Mouse (Mus musculus) kidney, postnatal 0 days (tissue): ENCODE results near the gene Kank4. TPM values are rescaled to one million over a fixed set of nuclear protein-coding genes. Genes with fewer than 3 reads are reported as not detected.
"Not testable (repeated sequence)": the region's sequence is repeated elsewhere in the genome, so short reads cannot be mapped to it uniquely, and the experiment has no call there.

Experiments used
- ATAC-seq: fragments of 200-750 bp; cut with Nextera tagmentation; replicated peaks from 2 replicates; pipeline ENCODE4 v1.8.0; 2017; ENCODE audit warnings: low read depth, moderate number of reproducible peaks, moderate TSS enrichment, moderate library complexity; ENCODE audit not compliant: low FRiP score
- DNase-seq: peaks from one replicate; pipeline ENCODE4 v3.0.0-alpha.2; 2016; ENCODE audit warnings: low spot score
- H3K27ac ChIP-seq: fragments of 300-500 bp; sonication (generic); 2 replicates; pipeline ENCODE4 v1.5.1; 2014; ENCODE audit warnings: mild to moderate bottlenecking
- H3K27me3 ChIP-seq: fragments of 300-500 bp; sonication (generic); 2 replicates; pipeline ENCODE4 v1.6.1; 2014; ENCODE audit warnings: low read length, mixed read lengths; ENCODE audit not compliant: insufficient read depth
- H3K36me3 ChIP-seq: fragments of 300-500 bp; sonication (generic); 2 replicates; pipeline ENCODE4 v1.6.1; 2014; ENCODE audit warnings: low read length, mixed read lengths; ENCODE audit not compliant: insufficient read depth
- H3K4me1 ChIP-seq: fragments of 300-500 bp; sonication (generic); replicated peaks from 2 replicates; pipeline ENCODE4 v1.6.1; 2014; ENCODE audit warnings: antibody characterized with exemption, low read length, mixed read lengths; ENCODE audit not compliant: insufficient read depth
- H3K4me2 ChIP-seq: fragments of 300-500 bp; sonication (generic); 2 replicates; pipeline ENCODE4 v1.6.1; 2014; ENCODE audit warnings: mild to moderate bottlenecking, low read length, moderate library complexity, mixed read lengths
- H3K4me3 ChIP-seq: fragments of 300-500 bp; sonication (generic); replicated peaks from 2 replicates; pipeline ENCODE4 v1.5.1; 2014; ENCODE audit warnings: low read depth, low read length
- H3K9ac ChIP-seq: fragments of 300-500 bp; sonication (generic); 2 replicates; pipeline ENCODE4 v1.6.1; 2014; ENCODE audit warnings: low read depth, low read length
- H3K9me3 ChIP-seq: fragments of 300-500 bp; sonication (generic); replicated peaks from 2 replicates; pipeline ENCODE4 v1.6.1; 2016; ENCODE audit warnings: low read length, inconsistent platforms, mixed read lengths
- CTCF ChIP-seq: IDR thresholded peaks from 2 replicates; pipeline ENCODE4 v1.5.1; 2016; ENCODE audit warnings: antibody characterized with exemption, low read depth, mild to moderate bottlenecking, moderate library complexity
- WGBS: fragments of 180-500 bp; shearing (Covaris S2); extraction: QIAGEN DNeasy Blood & Tissue Kit; methylation state at CpG from one replicate; pipeline ENCODE4 v1.1.7; 2014; 5-methylcytosine and 5-hydroxymethylcytosine counted together
- polyA plus RNA-seq: library from polyadenylated mRNA; unstranded; fragments of >200 nt; fragmentation: Nextera tagmentation; extraction: Ambion mirVana; gene quantifications from 2 replicates; pipeline ENCODE4 v1.2.1, GENCODE M21; 2015

Kank4 gene
- polyA plus RNA-seq, 1 experiment from 2014 or later, result 2.3 TPM

- Histone ChIP-seq H3K4me3 (no peak overlapping the region), H3K27me3 (no peaks in the 10 kb centered on the region), H3K4me1 (peaks cover 5% of the 10 kb centered on the region; the same call in 1 of the 2 replicates), H3K27ac (no peak overlapping the region), H3K9me3 (no peaks in the 10 kb centered on the region), H3K4me2 (no peak overlapping the region), H3K9ac (no peak overlapping the region), H3K36me3 (no peaks in the 10 kb centered on the region)
- ATAC-seq, result 0 out of 2 replicates have a peak, but pooled peaks have one; percentile 61
- DNase-seq, result peak; percentile 52
- TF ChIP-seq CTCF, result no peak
- WGBS, result 30% methylated on average over 5 of the region's 5 CpGs
These were observed 19.2 kb upstream of the Kank4 start for GRCm38 (mm10) chr4:98836519-98836918.

GRCm38 (mm10) chr4:98834782-98835181 is 17.4 kb upstream of the Kank4 start:
- Histone ChIP-seq H3K4me2 (no peak overlapping the region), H3K27me3 (no peaks in the 10 kb centered on the region), H3K9ac (no peak overlapping the region), H3K4me3 (no peak overlapping the region), H3K36me3 (no peaks in the 10 kb centered on the region), H3K4me1 (peaks cover 5% of the 10 kb centered on the region; the same call in 1 of the 2 replicates), H3K9me3 (no peaks in the 10 kb centered on the region), H3K27ac (no peak overlapping the region)
- ATAC-seq (no peak), DNase-seq (no peak)
- 45% methylated on average over 4 of the region's 4 CpGs for WGBS
- TF ChIP-seq CTCF, result no peak

- DNase-seq (peak; percentile 43), ATAC-seq (no peak)
- Histone ChIP-seq H3K4me1 (peaks cover 4% of the 10 kb centered on the region; the same call in 1 of the 2 replicates), H3K27me3 (no peaks in the 10 kb centered on the region), H3K9ac (no peak overlapping the region), H3K9me3 (no peaks in the 10 kb centered on the region), H3K27ac (peak overlapping the region; percentile 1; the same call in 1 of the 2 replicates), H3K4me2 (no peak overlapping the region), H3K4me3 (no peak overlapping the region), H3K36me3 (no peaks in the 10 kb centered on the region)
- TF ChIP-seq CTCF, result no peak
- 72% methylated on average over 1 of the region's 1 CpGs for WGBS
These were observed 14.4 kb upstream of the Kank4 start for GRCm38 (mm10) chr4:98831726-98832125.

DNA sequence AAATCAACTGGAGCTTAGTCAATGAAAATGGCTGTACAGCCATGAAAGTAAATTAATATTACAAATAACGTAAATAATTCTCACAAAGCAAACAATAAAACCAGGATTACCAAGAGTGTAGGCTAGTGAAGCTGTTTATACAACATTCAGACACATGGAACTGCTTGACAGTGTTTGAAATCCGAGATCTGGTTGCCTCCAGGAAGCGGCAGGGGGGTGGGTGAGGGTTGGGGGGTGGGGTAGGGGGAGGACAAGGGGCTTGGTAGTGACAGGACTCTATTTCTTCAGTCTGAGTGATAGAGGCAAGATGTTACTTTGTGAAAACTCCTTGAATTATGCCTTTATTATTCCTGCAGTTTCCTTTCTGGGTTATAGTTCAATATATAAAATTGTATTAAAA is 9.4 kb upstream of the Kank4 start:
- no peaks in the 10 kb centered on the region for H3K27me3 ChIP-seq
- no peak overlapping the region for H3K4me3 ChIP-seq
- H3K27ac ChIP-seq, result no peak overlapping the region
- WGBS, result 27% methylated on average over 3 of the region's 3 CpGs
- no peaks in the 10 kb centered on the region for H3K9me3 ChIP-seq
- H3K36me3 ChIP-seq, result no peaks in the 10 kb centered on the region
- no peaks in the 10 kb centered on the region; the same call in 1 of the 2 replicates for H3K4me1 ChIP-seq
- no peak for DNase-seq
- ATAC-seq, result no peak
- H3K4me2 ChIP-seq, result no peak overlapping the region
- TF ChIP-seq CTCF, result no peak
- no peak overlapping the region for H3K9ac ChIP-seq

DNA sequence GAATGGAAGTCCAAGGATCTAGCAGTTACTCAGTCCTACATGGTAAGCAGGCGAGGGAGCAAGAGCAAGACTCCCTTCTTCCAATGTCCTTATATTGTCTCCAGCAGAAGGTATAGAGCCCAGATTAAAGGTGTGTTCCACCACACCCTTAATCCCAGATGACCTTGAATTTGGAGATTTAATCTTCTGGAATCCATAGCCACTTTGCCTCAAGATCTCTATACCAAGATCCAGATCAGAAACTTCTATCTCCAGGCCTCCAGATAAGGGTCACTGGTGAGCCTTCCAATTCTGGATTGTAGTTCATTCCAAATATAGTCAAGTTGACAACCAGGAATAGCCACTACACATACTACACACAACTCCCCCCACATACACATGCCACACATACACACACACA is 6.4 kb upstream of the Kank4 start, which contains the start of gene I0C0044D17Rik:
I0C0044D17Rik (minus strand) TSS at position 101 of the 400 bp plus-strand sequence.
- not testable (repeated sequence) for H3K4me1 ChIP-seq, H3K36me3 ChIP-seq, H3K4me2 ChIP-seq, H3K9ac ChIP-seq, DNase-seq, ATAC-seq, H3K9me3 ChIP-seq, H3K27ac ChIP-seq, H3K27me3 ChIP-seq, H3K4me3 ChIP-seq
- 86% methylated on average over 1 of the region's 1 CpGs for WGBS

DNA sequence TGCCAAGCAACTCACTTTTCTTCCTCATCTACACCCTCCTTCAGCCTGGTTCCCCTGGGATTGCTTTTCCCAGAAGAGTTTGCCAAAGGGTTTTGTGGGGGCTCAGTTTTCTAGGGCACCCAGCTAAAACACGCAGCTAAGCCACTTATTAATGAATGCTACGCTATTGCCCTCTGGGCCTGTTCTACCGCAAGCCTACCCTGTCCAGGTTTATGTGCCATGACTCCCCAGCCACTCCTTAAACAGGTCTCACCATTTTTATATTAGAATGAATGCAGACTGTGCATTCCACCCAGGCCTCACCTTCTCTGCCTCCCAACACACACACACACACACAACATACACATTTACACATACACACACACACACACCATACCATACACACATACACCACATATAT is 5.7 kb upstream of the Kank4 start:
- Histone ChIP-seq H3K9ac (no peak overlapping the region), H3K27ac (no peak overlapping the region), H3K36me3 (no peaks in the 10 kb centered on the region), H3K27me3 (no peaks in the 10 kb centered on the region), H3K4me1 (no peaks in the 10 kb centered on the region; the same call in 1 of the 2 replicates), H3K9me3 (no peaks in the 10 kb centered on the region), H3K4me3 (no peak overlapping the region), H3K4me2 (no peak overlapping the region)
- no peak for DNase-seq
- ATAC-seq, result peak; percentile 59; the same call in 1 of the 2 replicates
- WGBS, result 58% methylated on average over 3 of the region's 3 CpGs
- TF ChIP-seq CTCF, result no peak

GRCm38 (mm10) chr4:98822478-98822877 is 5.1 kb upstream of the Kank4 start:
- TF ChIP-seq CTCF, result no peak
- DNase-seq, result no peak
- Histone ChIP-seq H3K4me3 (no peak overlapping the region), H3K4me1 (no peaks in the 10 kb centered on the region; the same call in 1 of the 2 replicates), H3K36me3 (no peaks in the 10 kb centered on the region), H3K9me3 (no peaks in the 10 kb centered on the region), H3K9ac (no peak overlapping the region), H3K27me3 (no peaks in the 10 kb centered on the region), H3K4me2 (no peak overlapping the region), H3K27ac (no peak overlapping the region)
- WGBS, result 68% methylated on average over 3 of the region's 3 CpGs
- ATAC-seq, result no peak
